Mouse (Mus musculus) heart, embryonic 14.5 days (tissue): ENCODE results near the gene Stim1. TPM values are rescaled to one million over a fixed set of nuclear protein-coding genes. Genes with fewer than 3 reads are reported as not detected.
A peak's percentile ranks its signal among the peaks of the same experiment; 100 is the strongest.

Experiments used
- ATAC-seq: fragments of 200-750 bp; cut with Nextera tagmentation; 2 replicates; pipeline ENCODE4 v1.8.0; 2017; ENCODE audit warnings: low read depth, moderate TSS enrichment; ENCODE audit not compliant: insufficient number of reproducible peaks, insufficient read depth, low FRiP score
- H3K27ac ChIP-seq, 2 experiments: fragments of 200-500 bp in 1 of 2; fragments of 300-500 bp in 1 of 2; sonication (generic) in 1 of 2; replicated peaks in 1 of 2; 2 replicates each; pipeline ENCODE4 v1.5.1; 2012 to 2014; ENCODE audit warnings: low read depth in 2 of 2, low read length in 2 of 2, control low read depth in 1 of 2, mild to moderate bottlenecking in 1 of 2, mixed read lengths in 1 of 2; ENCODE audit not compliant: control insufficient read depth in 1 of 2, insufficient read depth in 1 of 2
- H3K27me3 ChIP-seq: fragments of 300-500 bp; sonication (generic); 2 replicates; pipeline ENCODE4 v1.6.1; 2014; ENCODE audit warnings: mild to moderate bottlenecking, low read length, control low read depth; ENCODE audit not compliant: control insufficient read depth, insufficient read depth
- H3K36me3 ChIP-seq: fragments of 300-500 bp; sonication (generic); 2 replicates; pipeline ENCODE4 v1.6.1; 2014; ENCODE audit warnings: mild to moderate bottlenecking, control low read depth, low read length, mixed read lengths; ENCODE audit not compliant: control insufficient read depth, insufficient read depth
- H3K4me1 ChIP-seq, 2 experiments: fragments of 200-500 bp in 1 of 2; fragments of 300-500 bp in 1 of 2; sonication (generic) in 1 of 2; 2 replicates each; pipeline ENCODE4 v1.6.1; 2012 to 2014; ENCODE audit warnings: low read length in 2 of 2, control low read depth in 1 of 2, mixed read lengths in 1 of 2; ENCODE audit not compliant: control insufficient read depth in 2 of 2, insufficient read depth in 2 of 2
- H3K4me2 ChIP-seq: fragments of 300-500 bp; sonication (generic); 2 replicates; pipeline ENCODE4 v1.6.1; 2014; ENCODE audit warnings: mild to moderate bottlenecking, low read length
- H3K4me3 ChIP-seq, 2 experiments: fragments of 200-500 bp in 1 of 2; fragments of 300-500 bp in 1 of 2; sonication (generic) in 1 of 2; 2 replicates each; pipeline ENCODE4 v1.5.1; 2012 to 2014; ENCODE audit warnings: low read length in 2 of 2, mild to moderate bottlenecking in 2 of 2, control low read depth in 1 of 2, low read depth in 1 of 2, moderate library complexity in 1 of 2; ENCODE audit not compliant: control insufficient read depth in 1 of 2, insufficient read depth in 1 of 2
- H3K9ac ChIP-seq: fragments of 300-500 bp; sonication (generic); 2 replicates; pipeline ENCODE4 v1.6.1; 2014; ENCODE audit warnings: mild to moderate bottlenecking, low read length
- H3K9me3 ChIP-seq: fragments of 300-500 bp; sonication (generic); 2 replicates; pipeline ENCODE4 v1.6.1; 2016; ENCODE audit warnings: low read length, control low read depth; ENCODE audit not compliant: control insufficient read depth
- WGBS: fragments of 180-500 bp; shearing (Covaris S2); extraction: QIAGEN DNeasy Blood & Tissue Kit; methylation state at CpG from one replicate; pipeline ENCODE4 v1.1.7; 2014; 5-methylcytosine and 5-hydroxymethylcytosine counted together
- polyA plus RNA-seq: library from polyadenylated mRNA; unstranded; fragments of >200 nt; fragmentation: Nextera tagmentation; extraction: Ambion mirVana; gene quantifications from 2 replicates; pipeline ENCODE4 v1.2.1, GENCODE M21; 2014

Gene Stim1
- polyA plus RNA-seq, 1 experiment from 2014 or later = 15.0 TPM

DNA sequence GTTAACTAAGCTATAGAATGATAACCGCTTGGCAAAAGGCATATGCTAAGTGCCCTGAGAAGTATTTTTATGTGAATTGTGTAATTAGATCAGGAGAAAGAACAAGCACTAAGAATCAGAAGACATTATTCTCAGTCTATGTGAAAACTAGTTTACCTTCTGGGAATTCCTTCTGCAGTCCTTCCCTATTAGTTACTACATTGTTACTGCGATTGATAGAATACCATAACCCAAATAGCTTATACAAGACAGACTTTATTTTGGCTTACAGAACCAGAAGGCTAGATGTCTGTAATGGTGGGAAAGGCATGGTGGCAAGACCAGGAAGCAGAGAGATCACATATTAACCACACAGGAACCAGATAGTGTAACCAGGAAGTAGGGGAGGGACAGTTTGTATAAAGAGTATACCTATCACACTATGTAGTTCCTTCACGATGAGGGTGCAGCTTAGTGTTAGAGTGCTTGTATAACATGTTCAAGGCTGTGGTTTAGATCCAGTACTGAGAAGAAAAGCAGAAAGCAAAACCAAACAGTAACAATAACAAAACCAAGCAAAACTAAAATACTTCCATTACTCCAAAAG lies 50.1 kb downstream of the Stim1 start:
- H3K9ac ChIP-seq = no peak overlapping the region
- H3K27ac ChIP-seq = no peak overlapping the region
- no peak overlapping the region for H3K4me2 ChIP-seq
- no peaks in the 10 kb centered on the region for H3K27me3 ChIP-seq
- WGBS = 82% methylated on average over 3 of the region's 3 CpGs
- ATAC-seq = no peak
- no peaks in the 10 kb centered on the region for H3K9me3 ChIP-seq
- H3K36me3 ChIP-seq = no peaks in the 10 kb centered on the region
- H3K4me3 ChIP-seq = no peak overlapping the region
- H3K4me1 ChIP-seq = no peaks in the 10 kb centered on the region; a peak in 1 of 4 replicates

GRCm38 (mm10) chr7:102322137-102322536 lies 54.5 kb downstream of the Stim1 start:
- no peak overlapping the region for H3K9ac ChIP-seq
- no peaks in the 10 kb centered on the region for H3K27me3 ChIP-seq
- H3K4me2 ChIP-seq = no peak overlapping the region
- no peaks in the 10 kb centered on the region for H3K9me3 ChIP-seq
- ATAC-seq = no peak
- 87% methylated on average over 5 of the region's 5 CpGs for WGBS
- H3K4me1 ChIP-seq = no peaks in the 10 kb centered on the region
- no peak overlapping the region for H3K27ac ChIP-seq
- H3K4me3 ChIP-seq = no peak overlapping the region
- H3K36me3 ChIP-seq = no peaks in the 10 kb centered on the region

- H3K4me2 ChIP-seq = no peak overlapping the region
- no peaks in the 10 kb centered on the region for H3K27me3 ChIP-seq
- no peak overlapping the region for H3K4me3 ChIP-seq
- H3K9me3 ChIP-seq = no peaks in the 10 kb centered on the region
- ATAC-seq = no peak
- no peak overlapping the region for H3K27ac ChIP-seq
- H3K36me3 ChIP-seq = no peaks in the 10 kb centered on the region
- H3K9ac ChIP-seq = no peak overlapping the region
- peaks cover under 1 to 2% of the 10 kb centered on the region in 2 experiments; a peak in 1 of 4 replicates for H3K4me1 ChIP-seq
Measured at GRCm38 (mm10) chr7:102326323-102326722, 58.7 kb downstream of the Stim1 start.

GRCm38 (mm10) chr7:102330270-102330669 lies 62.7 kb downstream of the Stim1 start:
- no peaks in the 10 kb centered on the region for H3K36me3 ChIP-seq
- 83% methylated on average over 5 of the region's 5 CpGs for WGBS
- peaks cover 4 to 15% of the 10 kb centered on the region in 2 experiments; a peak in 3 of 4 replicates for H3K4me1 ChIP-seq
- no peak for ATAC-seq
- no peak overlapping the region for H3K4me2 ChIP-seq
- H3K4me3 ChIP-seq = no peak overlapping the region
- H3K9ac ChIP-seq = no peak overlapping the region
- no peaks in the 10 kb centered on the region for H3K27me3 ChIP-seq
- H3K27ac ChIP-seq = no peak overlapping the region
- no peaks in the 10 kb centered on the region for H3K9me3 ChIP-seq

GRCm38 (mm10) chr7:102331476-102331875 lies 63.9 kb downstream of the Stim1 start:
- H3K4me3 ChIP-seq = no peak overlapping the region
- H3K4me2 ChIP-seq = no peak overlapping the region
- 34% methylated on average over 3 of the region's 3 CpGs for WGBS
- ATAC-seq = no peak
- H3K27me3 ChIP-seq = no peaks in the 10 kb centered on the region
- H3K9me3 ChIP-seq = no peaks in the 10 kb centered on the region
- H3K9ac ChIP-seq = no peak overlapping the region
- H3K27ac ChIP-seq = no peak overlapping the region
- no peaks in the 10 kb centered on the region for H3K36me3 ChIP-seq
- peaks cover 4 to 15% of the 10 kb centered on the region in 2 experiments; a peak in 3 of 4 replicates for H3K4me1 ChIP-seq

DNA sequence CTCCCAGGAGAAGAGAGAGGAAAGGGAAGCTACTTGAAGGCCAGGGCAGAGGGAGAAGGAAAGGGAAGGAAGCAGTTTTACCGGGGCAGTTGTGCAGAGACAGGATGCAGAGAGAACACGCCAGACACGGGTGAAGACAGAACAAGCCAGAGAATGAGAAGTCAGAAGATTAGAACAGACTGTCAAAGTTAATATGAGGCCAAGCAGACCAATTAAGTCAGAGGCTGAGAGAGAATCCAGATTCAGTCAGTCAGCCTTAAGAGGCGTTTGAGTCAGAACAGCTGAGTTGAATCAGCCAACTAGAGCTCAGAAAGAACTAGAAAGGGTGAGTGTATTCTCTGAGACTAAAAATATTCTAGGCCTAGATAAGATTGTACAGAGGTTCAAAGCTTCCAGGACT lies 66.1 kb downstream of the Stim1 start:
- 0 out of 2 replicates have a peak, but pooled peaks have one; percentile 41 for ATAC-seq
- no peak overlapping the region for H3K4me3 ChIP-seq
- H3K4me2 ChIP-seq = no peak overlapping the region
- no peaks in the 10 kb centered on the region for H3K27me3 ChIP-seq
- H3K27ac ChIP-seq = peak overlapping the region; percentile 54 to 70
- no peaks in the 10 kb centered on the region for H3K36me3 ChIP-seq
- H3K9ac ChIP-seq = no peak overlapping the region
- no peaks in the 10 kb centered on the region for H3K9me3 ChIP-seq
- H3K4me1 ChIP-seq = peaks cover 4 to 15% of the 10 kb centered on the region in 2 experiments; a peak in 3 of 4 replicates
- WGBS = 4% methylated on average over 4 of the region's 4 CpGs

GRCm38 (mm10) chr7:102337326-102337725 lies 69.7 kb downstream of the Stim1 start:
- Histone ChIP-seq H3K27ac (no peak overlapping the region), H3K4me1 (peaks cover 3 to 10% of the 10 kb centered on the region in 2 experiments; a peak in 2 of 4 replicates), H3K36me3 (no peaks in the 10 kb centered on the region), H3K4me2 (no peak overlapping the region), H3K4me3 (no peak overlapping the region), H3K9ac (no peak overlapping the region), H3K27me3 (no peaks in the 10 kb centered on the region), H3K9me3 (no peaks in the 10 kb centered on the region)
- no peak for ATAC-seq
- WGBS = 95% methylated on average over 5 of the region's 5 CpGs

GRCm38 (mm10) chr7:102337898-102338297 lies 70.3 kb downstream of the Stim1 start:
- Histone ChIP-seq H3K27me3 (no peaks in the 10 kb centered on the region), H3K4me3 (no peak overlapping the region), H3K9me3 (no peaks in the 10 kb centered on the region), H3K36me3 (no peaks in the 10 kb centered on the region), H3K9ac (no peak overlapping the region), H3K27ac (no peak overlapping the region), H3K4me2 (no peak overlapping the region), H3K4me1 (peaks cover 3 to 10% of the 10 kb centered on the region in 2 experiments; a peak in 2 of 4 replicates)
- 20% methylated on average over 3 of the region's 3 CpGs for WGBS
- 0 out of 2 replicates have a peak, but pooled peaks have one; percentile 54 for ATAC-seq
